Mouse (Mus musculus) neural tube, embryonic 11.5 days (tissue): ENCODE results near the gene Fgf5. TPM values are rescaled to one million over a fixed set of nuclear protein-coding genes. Genes with fewer than 3 reads are reported as not detected.

Source experiments
- ATAC-seq: fragments of 200-750 bp; cut with Nextera tagmentation; 2 replicates; pipeline ENCODE4 v1.8.0; 2017; ENCODE audit warnings: moderate number of reproducible peaks, mild to moderate bottlenecking, moderate TSS enrichment, moderate library complexity; ENCODE audit not compliant: insufficient read depth, low FRiP score, low TSS enrichment
- DNase-seq: peaks from one replicate; pipeline ENCODE4 v3.0.0-alpha.2; 2015; ENCODE audit warnings: low spot score
- H3K27ac ChIP-seq: fragments of 300-500 bp; sonication (generic); 2 replicates; pipeline ENCODE4 v1.5.1; 2014; ENCODE audit warnings: low read depth, mild to moderate bottlenecking, low read length
- H3K27me3 ChIP-seq: fragments of 300-500 bp; sonication (generic); 2 replicates; pipeline ENCODE4 v1.6.1; 2014; ENCODE audit warnings: mild to moderate bottlenecking, low read length, mixed read lengths; ENCODE audit not compliant: control insufficient read depth, insufficient read depth
- H3K36me3 ChIP-seq: fragments of 300-500 bp; sonication (generic); 2 replicates; pipeline ENCODE4 v1.6.1; 2014; ENCODE audit warnings: mild to moderate bottlenecking, low read length, moderate library complexity, mixed read lengths; ENCODE audit not compliant: control insufficient read depth, insufficient read depth
- H3K4me1 ChIP-seq: fragments of 300-500 bp; sonication (generic); 2 replicates; pipeline ENCODE4 v1.6.1; 2014; ENCODE audit warnings: low read length, mixed read lengths; ENCODE audit not compliant: control insufficient read depth, insufficient read depth
- H3K4me2 ChIP-seq: fragments of 300-500 bp; sonication (generic); 2 replicates; pipeline ENCODE4 v1.6.1; 2014; ENCODE audit warnings: low read depth, mild to moderate bottlenecking, moderate library complexity
- H3K4me3 ChIP-seq: fragments of 300-500 bp; sonication (generic); 2 replicates; pipeline ENCODE4 v1.5.1; 2014; ENCODE audit warnings: low read depth, low read length
- H3K9ac ChIP-seq: fragments of 300-500 bp; sonication (generic); 2 replicates; pipeline ENCODE4 v1.6.1; 2014; ENCODE audit warnings: mild to moderate bottlenecking, low read length
- H3K9me3 ChIP-seq: fragments of 300-500 bp; sonication (generic); 2 replicates; pipeline ENCODE4 v1.6.1; 2016; ENCODE audit warnings: low read length; ENCODE audit not compliant: control insufficient read depth
- WGBS: fragments of 180-500 bp; shearing (Covaris S2); extraction: QIAGEN DNeasy Blood & Tissue Kit; methylation state at CpG from one replicate; pipeline ENCODE4 v1.1.7; 2014; 5-methylcytosine and 5-hydroxymethylcytosine counted together
- polyA plus RNA-seq: library from polyadenylated mRNA; unstranded; fragments of >200 nt; fragmentation: Nextera tagmentation; extraction: Ambion mirVana; gene quantifications from 2 replicates; pipeline ENCODE4 v1.2.1, GENCODE M21; 2014

The Fgf5 gene
- polyA plus RNA-seq, 1 experiment from 2014 or later = 2.3 TPM

DNA sequence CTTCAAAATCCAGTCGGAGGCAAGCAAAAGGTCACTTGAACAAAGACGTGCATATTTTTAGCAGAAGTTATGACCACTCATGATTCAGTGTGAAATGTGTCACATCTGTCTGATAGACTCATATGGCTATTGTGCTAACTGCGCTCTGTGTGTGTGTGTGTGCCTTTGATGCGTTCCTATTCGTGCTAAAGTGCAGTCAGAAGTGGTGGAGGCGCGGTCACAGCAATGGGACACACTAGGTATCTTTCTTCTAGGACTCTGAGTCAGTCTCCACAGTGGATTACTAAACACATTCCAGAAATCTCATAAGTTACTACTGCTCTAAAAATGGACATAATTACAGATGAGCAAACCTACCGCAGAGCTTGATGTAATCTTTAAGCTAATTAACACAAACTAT is 36.7 kb downstream of the Fgf5 start:
- Histone ChIP-seq H3K36me3 (no peaks in the 10 kb centered on the region), H3K9me3 (no peaks in the 10 kb centered on the region), H3K4me3 (no peak overlapping the region), H3K27ac (no peak overlapping the region), H3K4me1 (no peaks in the 10 kb centered on the region; the same call in 1 of the 2 replicates), H3K9ac (no peak overlapping the region), H3K4me2 (no peak overlapping the region), H3K27me3 (peaks cover 17% of the 10 kb centered on the region)
- DNase-seq = no peak
- WGBS = 81% methylated on average over 8 of the region's 8 CpGs
- ATAC-seq = no peak

DNA sequence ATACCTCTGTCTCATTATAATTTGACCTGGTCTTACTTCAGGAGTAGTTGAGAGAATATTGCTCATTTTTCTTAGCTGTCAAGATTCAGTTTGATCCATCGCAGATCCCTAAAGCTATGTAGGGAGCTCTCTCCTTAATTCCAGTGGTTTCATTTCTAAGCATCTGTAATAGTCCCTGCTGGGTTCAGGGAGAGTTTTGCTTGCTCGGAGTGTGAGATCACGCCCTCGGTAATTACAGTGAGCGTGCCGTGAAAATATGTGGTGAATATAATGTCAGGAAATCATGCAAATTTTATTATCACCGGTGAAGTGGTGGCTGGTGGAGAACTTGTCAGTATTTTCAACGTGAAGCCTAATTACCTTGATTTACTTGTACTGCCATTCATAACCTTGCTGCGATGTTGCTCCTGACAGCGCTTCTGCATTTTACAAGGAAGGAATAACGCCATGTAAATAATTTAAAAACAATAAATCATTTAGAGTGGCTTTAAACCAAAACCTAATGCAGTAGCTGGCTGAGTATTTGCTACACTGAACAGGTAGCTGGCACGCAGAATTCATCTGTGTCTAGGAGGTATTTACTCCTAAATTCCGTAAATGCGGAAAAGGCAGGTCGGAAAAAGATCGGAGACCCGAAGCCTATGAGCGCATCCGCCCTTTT is 38.5 kb downstream of the Fgf5 start:
- no peaks in the 10 kb centered on the region for H3K36me3 ChIP-seq
- H3K4me3 ChIP-seq = no peak overlapping the region
- H3K4me2 ChIP-seq = peak overlapping the region; percentile 36
- ATAC-seq = no peak
- WGBS = 3% methylated on average over 19 of the region's 19 CpGs
- H3K4me1 ChIP-seq = no peaks in the 10 kb centered on the region; the same call in 1 of the 2 replicates
- no peak overlapping the region for H3K9ac ChIP-seq
- peaks cover 17% of the 10 kb centered on the region for H3K27me3 ChIP-seq
- DNase-seq = no peak
- no peaks in the 10 kb centered on the region for H3K9me3 ChIP-seq
- H3K27ac ChIP-seq = no peak overlapping the region

DNA sequence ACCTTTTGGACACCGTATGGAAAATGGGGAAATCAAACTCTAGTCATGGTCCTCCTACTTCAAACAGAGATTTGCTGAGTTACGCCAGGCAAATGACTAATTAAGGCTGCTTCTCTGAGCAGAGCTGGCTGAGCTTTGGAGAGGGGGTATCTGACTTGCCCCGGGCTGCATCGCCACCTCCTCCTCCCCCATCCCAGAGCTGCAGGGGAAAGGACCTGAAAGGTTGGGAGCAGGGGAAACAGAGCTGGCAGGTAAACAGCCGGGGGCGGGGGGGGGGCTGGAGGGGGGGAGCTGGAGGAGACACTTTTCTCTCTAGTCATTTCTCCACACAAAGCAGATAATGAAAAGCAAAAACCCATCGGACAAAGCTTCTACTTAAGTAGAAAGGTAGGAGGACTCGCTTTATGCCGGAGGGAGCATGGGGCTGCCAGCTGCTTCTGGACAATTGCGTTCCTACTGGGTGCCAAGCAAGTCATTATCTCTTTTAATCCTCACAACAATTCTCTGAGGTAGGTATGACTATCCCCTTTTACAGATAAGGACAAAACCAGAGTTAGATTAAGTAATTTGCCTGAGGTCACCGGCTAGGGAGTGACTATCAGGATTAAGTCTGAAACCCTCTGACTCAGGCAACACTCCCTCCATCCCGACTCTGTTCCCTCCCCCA is 39.2 kb downstream of the Fgf5 start:
- 1% methylated on average over 12 of the region's 12 CpGs for WGBS
- Histone ChIP-seq H3K9ac (no peak overlapping the region), H3K4me3 (0 out of 2 replicates have a peak overlapping the region, but pooled peaks have one; percentile 12), H3K27ac (no peak overlapping the region), H3K36me3 (no peaks in the 10 kb centered on the region), H3K9me3 (no peaks in the 10 kb centered on the region), H3K4me1 (no peaks in the 10 kb centered on the region; the same call in 1 of the 2 replicates), H3K27me3 (peaks cover 17% of the 10 kb centered on the region), H3K4me2 (peak overlapping the region; percentile 36)
- DNase-seq (no peak), ATAC-seq (no peak)

DNA sequence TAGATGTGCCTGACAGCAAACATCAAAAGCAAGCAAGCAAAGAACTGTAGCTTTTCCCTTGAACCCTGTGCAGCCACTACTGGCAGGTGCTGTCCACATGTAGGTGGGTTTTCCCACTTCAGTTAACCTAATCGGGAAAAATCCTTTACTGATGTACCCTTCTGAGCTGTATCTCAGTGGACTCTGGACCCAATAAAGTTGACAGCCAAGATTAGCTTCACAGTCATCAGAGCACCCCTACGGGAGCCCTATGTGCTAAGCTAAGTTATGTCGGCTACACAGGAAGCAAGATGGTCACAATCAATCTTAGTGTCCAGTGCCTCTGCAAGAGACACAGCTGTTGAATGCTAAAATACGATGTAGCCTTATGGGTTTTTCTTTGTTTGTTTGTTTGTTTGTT is 46.1 kb downstream of the Fgf5 start:
- H3K9ac ChIP-seq = no peak overlapping the region
- no peak for ATAC-seq
- H3K4me2 ChIP-seq = no peak overlapping the region
- DNase-seq = no peak
- no peaks in the 10 kb centered on the region for H3K36me3 ChIP-seq
- H3K9me3 ChIP-seq = no peaks in the 10 kb centered on the region
- H3K27me3 ChIP-seq = no peaks in the 10 kb centered on the region
- H3K4me1 ChIP-seq = no peaks in the 10 kb centered on the region
- H3K27ac ChIP-seq = no peak overlapping the region
- no peak overlapping the region for H3K4me3 ChIP-seq
- WGBS = 78% methylated on average over 4 of the region's 4 CpGs

DNA sequence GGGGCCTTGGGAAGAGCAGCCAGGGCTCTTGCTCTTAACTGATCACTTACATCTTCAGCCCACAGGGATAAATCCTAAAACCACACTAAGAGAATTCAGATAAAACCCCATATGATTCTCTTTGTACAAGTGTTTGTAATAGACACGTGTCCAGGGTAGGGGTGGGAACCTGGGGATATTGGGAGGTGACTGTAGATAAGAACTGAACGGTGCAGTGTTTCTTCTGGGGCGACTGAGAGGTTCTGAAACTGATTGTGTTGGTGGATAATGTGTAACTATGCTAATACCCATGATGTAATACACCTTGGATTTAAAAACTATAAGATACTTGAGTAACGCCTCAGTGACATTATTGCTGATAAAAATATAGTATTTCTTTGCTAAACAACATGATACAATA is 51.7 kb downstream of the Fgf5 start:
- H3K9ac ChIP-seq = no peak overlapping the region
- no peaks in the 10 kb centered on the region for H3K36me3 ChIP-seq
- ATAC-seq = no peak
- H3K4me3 ChIP-seq = no peak overlapping the region
- 90% methylated on average over 4 of the region's 4 CpGs for WGBS
- no peaks in the 10 kb centered on the region for H3K9me3 ChIP-seq
- no peak overlapping the region for H3K4me2 ChIP-seq
- no peak overlapping the region for H3K27ac ChIP-seq
- H3K27me3 ChIP-seq = no peaks in the 10 kb centered on the region
- DNase-seq = no peak
- no peaks in the 10 kb centered on the region for H3K4me1 ChIP-seq

DNA sequence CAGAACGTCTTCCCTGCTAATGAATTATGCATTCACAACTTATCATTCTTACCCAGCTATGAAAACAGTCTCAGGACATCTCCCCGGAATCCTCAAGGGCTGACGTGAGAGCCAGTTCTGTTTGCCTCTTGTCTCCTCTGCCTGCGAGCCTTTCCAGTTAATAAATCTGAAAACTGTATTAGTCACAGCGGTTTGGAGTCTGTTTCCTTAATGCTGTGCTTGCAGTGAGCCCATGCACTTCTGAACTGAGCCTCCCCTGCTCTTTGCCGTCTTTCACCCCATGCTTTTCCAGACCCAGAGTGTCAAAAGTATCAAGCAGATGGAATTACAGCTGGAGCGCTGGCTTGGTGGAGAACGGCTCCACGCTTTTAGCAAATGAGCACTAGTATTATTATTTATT is 52.5 kb downstream of the Fgf5 start:
- Histone ChIP-seq H3K27ac (no peak overlapping the region), H3K27me3 (no peaks in the 10 kb centered on the region), H3K4me1 (no peaks in the 10 kb centered on the region), H3K4me3 (no peak overlapping the region), H3K9me3 (no peaks in the 10 kb centered on the region), H3K36me3 (no peaks in the 10 kb centered on the region), H3K4me2 (no peak overlapping the region), H3K9ac (no peak overlapping the region)
- DNase-seq = no peak
- 40% methylated on average over 9 of the region's 9 CpGs for WGBS
- no peak for ATAC-seq

DNA sequence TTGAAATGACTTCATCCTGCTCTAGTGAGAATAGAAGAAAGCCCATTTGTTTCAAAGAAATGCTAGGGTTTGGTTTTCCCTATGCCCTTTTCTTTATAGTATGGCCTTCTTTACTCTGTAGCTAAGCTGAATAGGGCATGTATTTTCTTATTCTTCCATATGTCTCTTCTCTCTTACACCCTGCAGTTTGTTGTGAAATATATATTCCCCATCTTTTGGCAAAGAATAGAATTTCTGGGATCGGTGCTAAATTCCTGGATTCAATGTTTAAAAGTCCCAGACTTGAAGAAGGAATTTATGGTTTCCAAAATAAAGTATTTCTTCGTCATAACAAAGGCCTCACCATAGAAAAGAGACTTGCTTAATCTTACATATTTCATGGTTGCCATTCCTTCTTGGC is 72.6 kb downstream of the Fgf5 start:
- Histone ChIP-seq H3K9me3 (no peaks in the 10 kb centered on the region), H3K27ac (no peak overlapping the region), H3K4me2 (no peak overlapping the region), H3K9ac (no peak overlapping the region), H3K27me3 (no peaks in the 10 kb centered on the region), H3K36me3 (no peaks in the 10 kb centered on the region), H3K4me3 (no peak overlapping the region), H3K4me1 (no peaks in the 10 kb centered on the region)
- ATAC-seq (no peak), DNase-seq (no peak)
- WGBS = 83% methylated on average over 2 of the region's 2 CpGs
